8 mouse cellular contexts compared by ENCODE assay signal in the genomic region with DNA sequence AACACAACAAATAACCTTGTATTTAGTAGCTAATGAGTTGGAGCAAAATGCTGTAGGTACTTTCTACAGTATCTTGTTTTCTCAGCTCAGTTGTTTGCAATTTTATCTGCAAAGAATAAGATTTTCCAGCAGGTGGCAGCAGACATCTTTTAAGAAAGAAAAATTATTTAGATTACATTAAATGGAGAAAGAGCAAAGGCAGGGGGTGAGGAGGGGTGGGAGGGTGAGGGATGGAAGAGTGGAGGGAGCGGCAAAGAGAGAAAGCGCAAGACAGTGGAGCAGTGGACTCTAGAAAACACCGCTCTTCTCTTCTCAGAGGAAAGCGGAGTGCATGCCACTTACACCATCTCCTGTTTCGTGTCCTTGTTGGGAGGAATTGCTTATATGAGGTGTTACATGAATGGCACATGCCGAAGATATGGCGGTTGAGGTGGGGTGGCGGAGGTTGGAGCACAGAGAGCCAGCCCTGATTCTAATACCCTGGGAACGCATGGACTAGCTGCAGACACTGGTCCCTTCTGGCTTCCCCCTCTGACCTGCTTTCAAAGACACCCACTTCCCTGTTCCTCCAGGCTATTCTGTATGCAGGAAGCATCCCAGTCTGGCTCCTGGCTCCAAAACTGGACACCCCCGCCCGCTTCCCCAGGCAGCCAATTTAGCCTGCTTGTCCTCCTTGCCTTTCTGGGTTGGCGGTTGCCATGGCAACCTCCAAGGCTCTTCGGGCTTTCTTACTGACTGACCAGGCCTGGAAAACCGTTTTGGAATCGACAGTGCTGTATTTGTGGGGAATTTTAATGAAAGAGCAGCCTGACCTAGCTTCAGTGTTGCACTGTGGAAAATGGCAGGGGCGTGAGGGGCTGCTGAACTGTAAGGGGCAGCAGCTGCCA.
DNase-seq lines count a peak whose midpoint lies in the region; ATAC-seq lines count a peak whose summit lies in the region.

No protein-coding gene starts in this region.

- peak; percentile 83 for ATAC-seq in embryonic facial prominence, embryonic 14.5 days (ENCODE audit: low read depth)
- no peak for ATAC-seq in heart, embryonic 13.5 days (ENCODE audit: extremely low read depth, insufficient number of reproducible peaks, low FRiP score, low TSS enrichment)
- no peak for ATAC-seq in liver, embryonic 15.5 days (ENCODE audit: insufficient read depth)
- ATAC-seq in granulocyte monocyte progenitor cell, adult 5-6 weeks (replicated peaks; ENCODE audit: poor library complexity, severe bottlenecking): no peak

- 10% methylated on average over 16 of the region's 16 CpGs for WGBS in embryonic facial prominence, embryonic 14.5 days
- 20% methylated on average over 16 of the region's 16 CpGs for WGBS in heart, embryonic 13.5 days
- 30% methylated on average over 16 of the region's 16 CpGs for WGBS in liver, embryonic 15.5 days (ENCODE audit: insufficient replicate concordance)

- no peaks in the 10 kb centered on the region for H3K9me3 ChIP-seq in embryonic facial prominence, embryonic 14.5 days (ENCODE audit: control insufficient read depth, low read length)
- no peaks in the 10 kb centered on the region for H3K9me3 ChIP-seq in heart, embryonic 13.5 days
- H3K9me3 ChIP-seq in liver, embryonic 15.5 days (replicated peaks): no peaks in the 10 kb centered on the region

- H3K36me3 ChIP-seq in embryonic facial prominence, embryonic 14.5 days (ENCODE audit: control insufficient read depth, insufficient read depth, low read length): no peaks in the 10 kb centered on the region
- no peaks in the 10 kb centered on the region for H3K36me3 ChIP-seq in heart, embryonic 13.5 days
- H3K36me3 ChIP-seq in liver, embryonic 15.5 days (replicated peaks): no peaks in the 10 kb centered on the region

- H3K27me3 ChIP-seq in embryonic facial prominence, embryonic 14.5 days (replicated peaks; ENCODE audit: control insufficient read depth, insufficient read depth, low read length): no peaks in the 10 kb centered on the region
- H3K27me3 ChIP-seq in heart, embryonic 13.5 days (replicated peaks): no peaks in the 10 kb centered on the region
- H3K27me3 ChIP-seq in liver, embryonic 15.5 days: no peaks in the 10 kb centered on the region

- H3K27ac ChIP-seq in embryonic facial prominence, embryonic 14.5 days (replicated peaks; ENCODE audit: low read depth, low read length): no peak overlapping the region; the same call in 1 of the 2 replicates
- H3K27ac ChIP-seq in heart, embryonic 13.5 days (replicated peaks): no peak overlapping the region
- H3K27ac ChIP-seq in liver, embryonic 15.5 days (replicated peaks): no peak overlapping the region

- H3K4me1 ChIP-seq in embryonic facial prominence, embryonic 14.5 days (ENCODE audit: control insufficient read depth, insufficient read depth, low read length): peaks cover 7% of the 10 kb centered on the region; the same call in 1 of the 2 replicates
- 0 out of 2 replicates have a peak, but pooled peaks cover 8% of the 10 kb centered on the region for H3K4me1 ChIP-seq in heart, embryonic 13.5 days
- H3K4me1 ChIP-seq in liver, embryonic 15.5 days (replicated peaks): no peaks in the 10 kb centered on the region

- H3K9ac ChIP-seq in embryonic facial prominence, embryonic 14.5 days (ENCODE audit: low read depth, low read length): peak overlapping the region; percentile 57
- peak overlapping the region; percentile 66 for H3K9ac ChIP-seq in heart, embryonic 13.5 days
- H3K9ac ChIP-seq in liver, embryonic 15.5 days: no peak overlapping the region

- H3K4me2 ChIP-seq in embryonic facial prominence, embryonic 14.5 days (ENCODE audit: low read depth, low read length): peak overlapping the region; percentile 64
- H3K4me2 ChIP-seq in heart, embryonic 13.5 days: peak overlapping the region; percentile 71
- 0 out of 2 replicates have a peak overlapping the region, but pooled peaks have one; percentile 2 for H3K4me2 ChIP-seq in liver, embryonic 15.5 days

- H3K4me3 ChIP-seq in embryonic facial prominence, embryonic 14.5 days (ENCODE audit: low read depth, low read length): peak overlapping the region; percentile 36
- H3K4me3 ChIP-seq in heart, embryonic 13.5 days: peak overlapping the region; percentile 48
- H3K4me3 ChIP-seq in liver, embryonic 15.5 days (replicated peaks): no peak overlapping the region

- peak; percentile 56 for DNase-seq in 416B (ENCODE audit: low read depth)
- peak; percentile 41 for DNase-seq in adrenal gland, postnatal 10 days
- peak; percentile 83 for DNase-seq in embryonic facial prominence, embryonic 14.5 days (ENCODE audit: low spot score)
- peak; percentile 84 for DNase-seq in layer of hippocampus, adult 11-12 months (ENCODE audit: low spot score)
- peak; percentile 96 to 97 for DNase-seq in right cerebral cortex, postnatal 10 days (ENCODE audit: low spot score in 2 of 2)

Comparison
In these comparisons a context has a peak if more than half of its experiments do, and no peak if none do; other contexts are left out.
1. DNase-seq: peak in every context shown above with its lines; median percentile 96 in right cerebral cortex, postnatal 10 days; 84 in layer of hippocampus, adult 11-12 months; 83 in embryonic facial prominence, embryonic 14.5 days; 56 in 416B; 41 in adrenal gland, postnatal 10 days.
2. H3K4me2 ChIP-seq: peak in every context shown above with its lines; median percentile 71 in heart, embryonic 13.5 days; 64 in embryonic facial prominence, embryonic 14.5 days; 2 in liver, embryonic 15.5 days.